Mouse (Mus musculus): ENCODE results near the gene Iqca. TPM values are rescaled to one million over a fixed set of nuclear protein-coding genes. Genes with fewer than 3 reads are reported as not detected.

Gene Iqca
- total RNA-seq, 4 experiments from 2014 or later: not detected

DNA sequence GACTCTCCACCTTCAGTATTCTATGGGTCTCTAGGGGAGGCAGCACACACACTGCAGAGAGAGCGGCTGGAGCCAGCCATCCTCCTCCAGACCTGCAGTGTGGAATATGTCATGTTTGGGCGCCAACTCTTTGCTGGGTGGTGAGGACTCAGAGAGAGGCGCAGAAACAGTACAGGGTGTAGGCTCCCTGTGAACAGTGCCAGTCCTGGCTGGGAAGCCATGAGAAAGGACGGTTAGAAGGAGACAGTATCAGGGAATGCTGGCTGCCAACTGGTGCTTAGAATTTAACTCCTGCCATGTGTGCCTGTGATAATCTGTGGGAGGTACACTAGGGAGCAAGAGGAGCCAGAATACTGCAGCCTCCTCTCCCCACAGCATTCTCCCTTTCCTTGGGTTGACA, 98.2 kb downstream of the Iqca start:
- DNase-seq: no peak

DNA sequence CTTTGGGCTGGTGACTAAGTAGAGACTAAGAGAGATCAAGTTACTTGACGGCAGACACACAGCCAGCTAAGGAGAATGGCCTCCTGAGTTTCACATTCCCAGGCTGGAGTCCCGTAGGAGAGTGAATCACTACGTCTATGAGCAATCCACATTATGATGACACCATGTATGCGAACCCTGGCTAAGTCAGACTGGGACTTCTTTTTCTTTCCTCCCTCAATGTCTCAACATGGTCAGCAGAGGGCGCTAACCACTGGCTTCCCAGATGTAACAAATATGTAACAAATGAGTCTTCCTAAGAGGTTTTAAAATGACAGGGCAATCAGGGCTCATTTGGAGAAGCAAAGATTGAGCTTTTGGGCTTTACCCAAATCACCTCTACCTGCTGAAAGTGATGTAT, 101.9 kb downstream of the Iqca start:
- peak; percentile 28 for DNase-seq

DNA sequence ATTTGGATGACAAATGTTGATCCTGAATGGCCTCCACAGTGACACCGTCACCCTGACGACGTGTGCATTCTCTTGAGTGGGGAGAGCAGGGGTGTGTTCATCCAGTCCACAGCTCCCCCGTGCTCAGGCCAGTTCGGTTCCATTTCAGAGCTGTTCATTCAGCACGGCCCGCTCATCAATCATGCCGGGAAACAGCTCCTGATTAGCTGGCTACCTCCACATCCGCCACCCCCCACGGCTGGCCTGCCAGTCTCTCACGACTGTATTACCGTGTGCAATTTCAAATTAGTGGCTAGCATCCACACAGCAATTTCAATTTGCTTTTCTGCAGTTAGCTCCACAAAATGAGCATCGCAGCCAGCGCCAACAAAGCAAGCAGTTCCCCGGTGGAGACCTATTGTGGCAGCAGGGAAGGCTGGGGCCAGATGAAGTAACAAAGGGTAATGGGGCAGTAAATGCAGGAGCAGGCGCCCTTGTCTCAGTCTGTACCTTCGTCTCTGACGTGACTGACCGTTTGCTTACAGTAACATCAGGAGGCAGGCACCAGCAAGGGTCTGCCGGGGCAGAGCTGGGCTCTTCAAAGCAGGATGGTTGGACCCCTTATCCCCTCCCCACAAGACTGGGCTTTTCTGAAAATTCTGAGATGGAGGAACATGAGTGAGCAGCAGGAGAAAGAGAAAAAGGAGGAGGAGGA, 103.0 kb downstream of the Iqca start:
- DNase-seq: no peak

DNA sequence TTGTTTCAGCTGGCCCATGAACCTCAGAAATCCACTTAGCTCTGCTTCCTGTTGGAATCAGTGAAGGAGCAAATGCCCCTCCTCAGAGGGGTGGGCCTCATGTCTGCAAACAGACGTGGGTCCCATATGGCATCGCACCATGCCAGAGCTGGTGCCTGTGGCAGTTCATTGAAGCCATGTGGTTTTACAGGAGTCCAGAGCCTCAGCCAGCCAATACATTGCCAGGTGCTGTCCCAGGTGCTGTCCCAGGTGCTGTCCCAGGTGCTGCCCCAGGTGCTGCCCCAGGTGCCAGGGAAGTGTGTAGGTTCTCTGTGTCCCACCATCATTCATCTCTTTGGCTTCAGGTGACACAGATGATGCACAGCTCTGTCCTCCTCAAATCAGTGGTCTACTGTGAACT, 124.9 kb downstream of the Iqca start:
- no peak for DNase-seq

DNA sequence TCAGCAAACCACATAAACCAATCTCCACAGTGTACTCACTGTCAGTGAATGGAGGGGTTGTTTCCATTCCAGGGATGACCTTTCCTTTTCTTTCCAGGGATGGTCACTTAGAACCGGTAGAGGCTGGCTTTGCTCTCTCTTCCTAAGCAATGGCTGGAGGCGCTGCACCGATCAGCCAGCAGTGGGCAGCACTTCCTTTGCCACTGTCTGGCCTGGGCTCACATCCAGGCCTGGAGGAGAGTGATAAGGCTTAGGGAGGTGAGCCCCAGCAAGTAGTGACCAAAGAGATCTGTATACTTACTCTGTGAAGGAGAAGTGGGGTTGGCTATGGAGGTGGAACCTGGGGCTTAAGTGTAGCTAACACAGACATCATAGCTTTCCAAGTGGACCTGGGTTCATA, 126.3 kb downstream of the Iqca start:
- peak; percentile 21 for DNase-seq

DNA sequence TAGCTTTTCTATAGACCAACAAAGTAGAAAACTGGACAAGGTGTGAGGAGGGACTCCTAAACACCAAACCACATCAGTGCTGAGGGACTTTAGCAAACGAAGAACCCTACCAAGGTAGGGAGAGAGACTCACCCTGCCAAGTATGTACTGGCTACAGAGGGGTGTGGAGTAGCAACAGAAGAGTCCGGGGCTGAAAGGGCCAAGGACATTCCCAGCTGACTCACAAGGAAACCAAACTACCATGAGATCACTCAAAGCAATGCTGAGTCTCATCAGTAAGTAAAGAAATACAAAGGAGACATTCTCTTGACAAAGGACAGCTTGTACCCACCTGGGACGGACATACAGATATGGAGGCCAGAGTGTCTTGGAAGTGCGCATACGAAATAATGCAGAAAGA, 132.9 kb downstream of the Iqca start:
- peak; percentile 48 for DNase-seq

DNA sequence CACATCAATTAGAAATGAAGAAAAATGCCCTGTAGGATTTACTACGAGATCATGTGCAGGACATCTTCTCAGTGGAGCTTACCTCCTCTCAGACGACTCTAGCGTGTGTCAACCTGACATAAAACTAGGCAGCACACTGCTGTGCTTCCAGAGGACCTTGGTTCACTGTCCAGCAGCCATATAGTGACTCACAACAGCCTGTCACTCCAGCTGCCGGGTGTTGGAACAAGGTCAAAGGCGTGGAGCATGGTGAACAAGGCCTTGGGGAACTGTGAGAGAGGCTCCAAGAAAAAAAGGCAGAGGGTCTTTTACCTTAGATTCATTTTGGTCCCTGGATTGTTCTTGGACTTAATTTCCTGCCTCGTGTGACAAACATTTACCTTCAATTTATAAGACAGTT, 135.1 kb downstream of the Iqca start:
- DNase-seq: peak; percentile 83

DNA sequence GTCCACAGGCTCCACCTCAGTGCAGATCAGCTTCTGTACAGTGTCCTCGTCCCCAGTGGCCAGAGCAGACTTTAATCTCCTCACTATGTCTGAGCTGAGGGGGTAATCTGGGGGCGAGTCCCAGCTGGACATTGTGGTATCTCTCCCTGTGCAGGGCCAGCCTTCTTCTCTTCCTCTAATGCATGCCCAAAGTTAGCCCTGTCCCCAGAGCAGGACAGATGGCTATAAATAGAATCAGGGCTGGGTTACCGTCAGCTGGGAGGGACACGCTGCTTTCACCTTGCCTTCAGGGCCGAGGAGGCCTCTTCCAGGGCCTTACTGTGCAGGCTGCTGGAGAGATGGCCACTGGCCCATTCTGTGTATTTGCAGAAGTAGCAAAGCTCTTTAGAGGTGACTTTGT, 138.8 kb downstream of the Iqca start, which contains the start of gene Asb18:
Gene Asb18, minus strand, starts transcription at position 221 of the 400 bp plus-strand sequence.
- no peak for DNase-seq

DNA sequence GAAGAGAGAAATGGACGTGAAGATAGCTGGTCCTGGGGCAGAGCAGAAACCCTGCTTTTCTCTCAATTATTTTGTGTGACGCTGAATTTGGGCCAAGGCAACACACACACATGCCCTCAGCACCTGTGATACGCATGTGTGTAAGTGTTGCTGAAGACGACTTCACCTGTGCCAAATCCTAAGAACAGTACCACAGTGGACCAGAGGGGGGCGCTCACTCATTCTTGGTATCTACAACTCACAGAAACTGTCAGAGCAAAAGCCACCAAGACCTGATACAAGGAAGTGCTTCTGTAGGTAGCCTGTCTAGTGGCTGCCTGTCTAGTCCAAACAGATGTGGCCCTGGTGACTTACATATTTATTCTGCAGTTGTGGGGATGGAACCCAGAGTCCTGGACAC, 139.9 kb downstream of the Iqca start:
- no peak for DNase-seq

DNA sequence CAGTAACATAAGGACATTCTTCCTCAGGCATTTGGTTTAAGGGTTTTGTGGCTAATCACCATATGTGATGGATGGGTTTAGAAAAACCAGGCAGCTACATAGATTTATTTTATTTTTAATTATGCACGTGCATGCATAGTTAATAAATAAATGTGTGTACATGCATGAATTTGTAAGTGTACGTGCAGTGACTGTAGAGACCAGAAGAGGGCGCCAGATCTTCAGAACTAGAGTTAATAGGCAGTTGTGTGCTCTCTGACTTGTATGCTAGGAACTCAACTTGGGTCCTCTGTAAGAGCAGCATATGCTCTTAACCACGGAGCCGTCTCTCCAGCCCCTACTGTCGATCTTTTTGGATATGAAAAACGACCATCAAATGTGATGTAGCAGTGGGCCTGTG, 140.4 kb downstream of the Iqca start:
- no peak for DNase-seq

DNA sequence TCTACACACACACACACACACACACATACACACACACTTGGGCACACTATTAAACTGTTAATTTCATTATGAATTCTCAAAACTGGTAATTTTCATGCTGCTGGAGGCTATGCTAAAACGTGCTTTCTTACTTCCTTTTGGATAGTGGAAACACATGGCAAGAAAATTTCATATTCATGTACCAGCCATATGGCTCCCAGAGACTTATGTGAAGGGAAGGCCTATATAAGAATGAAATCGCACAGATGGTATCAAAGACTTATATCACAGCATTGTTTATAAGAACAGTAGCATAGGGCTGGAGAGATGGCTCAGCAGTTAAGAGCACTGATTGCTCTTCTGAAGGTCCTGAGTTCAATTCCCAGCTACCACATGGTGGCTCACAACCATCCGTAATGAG, 141.0 kb downstream of the Iqca start:
- no peak for DNase-seq

DNA sequence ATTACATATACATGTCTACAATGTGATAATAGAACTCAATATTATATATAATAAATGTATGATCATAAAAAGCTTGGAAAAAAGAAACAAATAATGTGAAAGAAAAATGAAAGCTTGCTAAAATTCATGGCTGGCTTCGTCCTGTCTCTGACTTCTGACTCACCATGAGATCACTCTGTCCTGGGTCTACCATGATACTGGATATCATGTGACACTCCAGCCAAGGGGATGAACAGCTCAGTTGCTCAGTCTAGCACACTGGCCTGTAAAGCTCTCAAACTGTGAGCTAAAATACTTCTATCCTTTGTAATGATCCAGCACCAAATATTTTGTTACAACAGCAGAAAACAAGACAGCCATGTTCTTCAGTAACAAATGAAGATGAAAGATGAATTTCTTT, 143.1 kb downstream of the Iqca start:
- DNase-seq: no peak

DNA sequence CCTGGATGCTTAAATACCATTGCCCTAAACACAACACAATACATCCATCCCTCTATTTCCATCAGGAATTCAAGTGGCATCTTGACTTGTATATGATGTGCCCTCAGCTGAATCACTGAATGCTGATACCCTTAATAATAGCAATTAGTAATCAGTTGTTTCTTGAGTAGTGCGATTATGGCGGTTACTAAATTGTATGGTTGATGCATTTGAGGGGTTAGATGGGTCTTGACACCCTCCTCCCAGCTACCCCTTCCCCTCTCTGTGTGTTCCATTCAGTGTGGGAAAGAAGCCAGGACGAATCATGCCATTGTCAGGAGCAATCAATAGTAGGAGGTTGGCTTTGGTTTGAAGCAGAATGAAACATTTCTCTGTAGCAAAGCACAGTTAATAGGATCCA, 144.0 kb downstream of the Iqca start:
- DNase-seq: no peak

DNA sequence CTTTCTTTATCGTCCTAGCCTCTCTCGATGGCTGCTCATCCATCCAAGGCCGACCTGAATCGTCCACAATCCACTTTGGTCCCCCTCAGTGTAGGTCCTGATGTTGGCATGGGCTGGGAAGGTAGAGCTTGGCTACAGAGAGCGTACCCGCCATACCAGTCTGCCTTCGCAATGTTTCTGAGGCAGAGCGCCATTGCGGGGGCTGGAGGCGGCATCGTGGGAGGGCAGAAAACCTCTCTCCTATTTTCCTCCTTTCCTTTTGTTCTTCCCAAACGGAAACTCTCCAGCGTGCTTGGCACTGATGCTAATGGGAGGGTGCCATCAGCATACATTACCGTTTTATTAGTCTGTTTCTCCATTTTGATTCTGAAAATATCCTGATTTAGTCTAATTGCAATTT, 146.5 kb downstream of the Iqca start:
- DNase-seq: no peak

DNA sequence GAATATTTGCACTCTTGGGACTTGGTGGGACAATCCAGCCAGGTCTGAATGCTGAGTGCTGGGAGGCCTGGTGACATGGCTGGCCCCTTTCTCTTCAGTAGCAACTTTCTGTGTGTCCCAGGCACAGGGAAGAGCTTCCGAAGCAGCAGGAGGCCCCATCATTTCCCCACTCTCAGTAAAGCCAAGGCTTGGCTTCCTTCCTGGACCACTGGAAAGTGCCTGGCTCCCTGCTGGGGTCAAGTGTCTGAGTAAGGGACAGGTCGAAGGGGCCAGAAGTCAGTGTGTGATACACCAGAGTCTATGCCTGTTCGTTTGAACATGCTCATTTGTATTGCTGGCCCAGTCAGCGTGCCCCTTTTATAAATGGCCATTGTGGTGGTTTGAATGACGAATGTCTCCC, 152.2 kb downstream of the Iqca start:
- DNase-seq: no peak

DNA sequence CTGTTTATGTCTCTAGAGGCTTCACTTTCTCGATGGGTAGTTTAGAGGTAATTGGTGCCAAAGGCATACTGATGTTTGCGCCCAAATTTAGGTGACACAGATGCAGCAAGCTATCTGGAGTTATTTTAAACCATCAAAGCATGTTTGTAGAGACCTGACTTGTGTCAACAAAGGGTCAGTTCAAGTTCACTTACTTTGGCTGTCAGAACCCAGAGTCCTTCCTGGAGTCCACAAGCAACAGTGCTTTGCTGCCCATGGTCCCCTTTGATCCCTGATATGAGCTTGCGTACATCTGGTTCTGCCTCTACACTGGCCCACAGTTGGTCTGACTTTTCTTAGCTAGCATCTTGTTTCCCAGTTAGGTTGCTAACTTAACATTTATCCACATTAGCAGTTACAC, 153.3 kb downstream of the Iqca start:
- DNase-seq: no peak

DNA sequence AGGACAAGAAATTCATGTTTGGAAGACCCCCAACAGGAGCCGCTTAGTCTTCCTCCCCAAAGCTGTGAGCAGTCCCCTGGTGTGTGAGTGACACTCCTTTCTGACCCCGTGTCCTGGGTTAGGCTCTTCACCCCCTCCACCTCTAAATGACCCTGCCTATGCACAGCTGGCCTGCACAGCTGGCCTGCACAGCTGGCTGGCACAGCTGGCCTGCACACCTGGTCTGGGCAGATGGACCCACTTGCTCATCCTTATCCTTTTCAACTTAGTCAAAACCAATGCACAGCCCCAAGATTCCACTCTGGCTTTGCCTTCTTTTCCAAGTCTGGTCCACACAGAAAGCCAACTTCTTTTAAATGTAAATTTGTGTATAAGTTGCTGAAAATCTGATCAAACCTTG, 154.5 kb downstream of the Iqca start:
- no peak for DNase-seq

DNA sequence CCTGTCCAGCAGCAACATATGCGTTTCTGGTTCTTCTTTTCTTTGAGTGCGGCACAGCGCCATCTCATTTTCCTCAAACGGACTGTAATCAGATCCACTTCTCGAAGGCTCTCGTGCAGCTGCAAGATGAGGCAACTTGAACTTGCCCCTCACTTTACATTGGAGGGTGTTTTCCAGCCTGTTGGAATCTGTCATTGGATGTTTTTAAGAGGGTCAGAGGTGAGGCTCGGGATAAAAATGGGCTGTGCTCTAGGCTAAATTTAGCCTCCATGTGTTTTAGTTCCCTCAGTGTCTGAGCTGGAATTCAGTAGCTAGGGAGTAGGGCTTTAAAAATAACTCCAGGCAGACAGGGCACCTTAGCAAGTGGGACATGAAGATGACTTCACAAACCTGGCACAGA, 155.1 kb downstream of the Iqca start:
- DNase-seq: no peak

DNA sequence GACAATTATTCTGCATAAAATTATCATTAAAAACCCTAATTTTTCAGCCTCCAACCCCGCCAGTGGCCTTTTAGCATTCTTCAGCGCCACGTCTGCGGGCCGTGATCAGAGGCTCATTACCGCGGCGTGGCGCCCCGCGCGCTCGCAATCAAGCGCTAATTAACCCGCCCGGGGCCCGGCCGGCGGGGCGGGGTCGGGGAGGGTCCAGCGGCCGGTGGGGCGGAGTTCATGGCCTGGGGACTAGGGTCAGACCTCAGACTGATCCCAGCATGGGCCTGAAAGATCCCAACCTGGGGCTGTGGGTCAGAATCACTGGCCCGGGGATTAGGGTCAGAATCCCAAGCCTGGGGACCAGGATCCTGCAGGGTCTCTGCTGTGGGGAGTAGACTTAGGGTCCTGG, 160.9 kb downstream of the Iqca start:
- no peak for DNase-seq

Other genes starting within 250 kb of the Iqca start
- not detected for gene Gbx2, start 222.2 kb downstream of the Iqca start, total RNA-seq (2022)
- not detected for gene Asb18, start 138.7 kb downstream of the Iqca start, total RNA-seq (2022)
- gene Ackr3, start 50.6 kb upstream of the Iqca start, total RNA-seq (2022): 10 to 100 TPM; 20.0 to 86.1 (median 59.0) TPM